Mouse (Mus musculus) heart, adult 9 months (tissue): ENCODE results near the gene Rnf19b.

Experiments used
- DNase-seq, 2 experiments: peaks; one replicate each; pipeline ENCODE4 v3.0.0; 2022; ENCODE audit warnings: low spot score in 2 of 2

Rnf19b gene

DNA sequence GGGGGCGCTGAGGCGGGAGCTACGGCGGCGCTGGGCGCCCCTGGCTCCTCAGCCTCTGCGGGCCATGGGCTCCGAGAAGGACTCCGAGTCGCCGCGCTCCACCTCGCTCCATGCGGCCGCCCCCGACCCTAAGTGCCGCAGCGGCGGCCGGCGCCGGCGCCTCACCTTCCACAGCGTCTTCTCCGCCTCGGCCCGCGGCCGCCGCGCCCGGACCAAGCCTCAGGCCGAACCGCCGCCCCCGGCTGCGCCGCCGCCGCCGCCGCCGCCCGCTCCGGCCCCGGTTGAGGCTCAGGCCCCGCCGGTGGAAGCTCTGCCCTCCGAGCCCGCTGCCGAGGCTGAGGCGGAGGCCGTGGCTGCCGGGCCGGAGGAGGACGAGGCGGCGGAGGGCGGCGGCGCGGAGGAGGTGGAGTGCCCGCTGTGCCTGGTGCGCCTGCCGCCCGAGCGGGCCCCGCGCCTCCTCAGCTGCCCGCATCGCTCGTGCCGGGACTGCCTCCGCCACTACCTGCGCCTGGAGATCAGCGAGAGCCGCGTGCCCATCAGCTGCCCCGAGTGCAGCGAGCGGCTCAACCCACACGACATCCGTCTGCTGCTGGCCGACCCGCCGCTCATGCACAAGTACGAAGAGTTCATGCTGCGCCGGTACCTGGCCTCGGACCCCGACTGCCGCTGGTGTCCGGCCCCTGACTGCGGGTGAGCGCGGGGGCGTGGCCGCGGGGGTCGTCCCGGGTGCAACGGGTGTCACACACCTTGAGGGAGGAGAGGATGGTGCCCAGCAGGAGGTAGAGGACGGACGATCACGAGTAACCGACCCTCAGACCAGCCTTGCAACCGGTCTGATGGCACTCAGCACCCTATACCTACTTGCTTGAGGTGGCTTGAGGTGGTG lies at the start of gene Rnf19b:
Gene Rnf19b, plus strand, starts transcription at position 65 of the 886 bp plus-strand sequence.
- DNase-seq: peak; percentile 30 to 34

DNA sequence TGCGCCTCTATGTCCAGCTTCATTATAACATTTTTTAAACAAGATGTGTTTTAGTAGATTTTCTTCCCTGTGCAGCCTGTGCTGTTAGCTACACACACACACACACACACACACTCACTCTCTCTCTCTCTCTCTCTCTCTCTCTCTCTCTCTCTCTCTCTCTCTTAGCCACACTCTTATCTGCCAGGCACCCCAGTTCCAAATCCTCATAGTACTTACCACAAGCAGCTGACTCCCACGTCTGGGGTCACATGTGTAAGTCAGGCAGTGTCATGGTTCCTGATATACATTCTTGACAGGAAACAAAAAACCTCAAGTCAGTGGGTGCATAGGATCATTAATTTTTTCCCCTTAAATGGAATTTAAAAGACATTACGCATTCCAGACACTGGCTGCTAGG lies 49.4 kb upstream of the Rnf19b start:
- no peak for DNase-seq

DNA sequence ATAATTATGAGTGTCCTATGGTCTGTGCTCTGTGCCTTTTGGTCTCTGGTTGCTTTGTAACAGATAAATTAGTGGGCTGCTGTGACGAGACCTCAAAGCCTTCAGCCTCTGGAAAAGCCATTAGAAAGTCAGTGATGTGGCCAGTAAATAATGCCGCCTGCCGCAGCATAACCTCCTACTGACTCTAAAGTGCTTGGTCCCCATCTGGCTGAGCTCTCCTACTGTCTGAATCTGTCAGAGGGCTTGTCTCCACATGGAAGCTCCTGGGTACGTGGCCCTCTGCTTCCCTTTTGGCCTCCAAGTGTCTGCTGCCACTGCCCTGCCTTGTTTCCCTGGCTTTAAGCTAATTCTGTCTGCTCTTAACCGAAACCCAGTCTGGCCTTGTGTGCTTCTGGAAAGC lies 48.5 kb upstream of the Rnf19b start:
- no peak for DNase-seq

DNA sequence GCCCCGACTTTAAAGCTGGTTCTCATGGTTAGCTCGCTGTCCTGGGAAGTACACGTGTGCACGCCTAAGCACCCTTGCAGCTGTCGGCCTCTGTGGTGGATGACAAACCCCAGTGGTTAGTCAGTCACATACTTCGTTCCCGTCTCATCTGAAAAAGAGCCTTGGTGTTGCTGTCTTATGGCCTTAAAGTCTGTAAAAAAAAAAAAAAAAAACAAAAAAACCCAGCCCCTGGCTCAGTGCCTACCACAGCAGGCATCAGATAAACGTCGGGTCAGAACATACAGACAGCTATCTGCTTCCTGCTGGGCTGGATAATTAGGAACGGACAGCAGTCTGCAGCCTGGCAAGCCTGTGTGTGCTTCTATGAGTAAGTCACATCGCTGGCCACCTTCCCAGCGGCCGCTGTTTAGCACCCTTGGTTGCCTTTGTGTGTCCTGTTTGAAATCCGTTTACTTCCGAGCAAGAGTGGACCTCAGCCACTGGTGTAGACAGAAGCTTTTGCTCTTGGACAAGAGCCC lies 46.4 kb upstream of the Rnf19b start:
- peak; percentile 49 to 66 for DNase-seq

DNA sequence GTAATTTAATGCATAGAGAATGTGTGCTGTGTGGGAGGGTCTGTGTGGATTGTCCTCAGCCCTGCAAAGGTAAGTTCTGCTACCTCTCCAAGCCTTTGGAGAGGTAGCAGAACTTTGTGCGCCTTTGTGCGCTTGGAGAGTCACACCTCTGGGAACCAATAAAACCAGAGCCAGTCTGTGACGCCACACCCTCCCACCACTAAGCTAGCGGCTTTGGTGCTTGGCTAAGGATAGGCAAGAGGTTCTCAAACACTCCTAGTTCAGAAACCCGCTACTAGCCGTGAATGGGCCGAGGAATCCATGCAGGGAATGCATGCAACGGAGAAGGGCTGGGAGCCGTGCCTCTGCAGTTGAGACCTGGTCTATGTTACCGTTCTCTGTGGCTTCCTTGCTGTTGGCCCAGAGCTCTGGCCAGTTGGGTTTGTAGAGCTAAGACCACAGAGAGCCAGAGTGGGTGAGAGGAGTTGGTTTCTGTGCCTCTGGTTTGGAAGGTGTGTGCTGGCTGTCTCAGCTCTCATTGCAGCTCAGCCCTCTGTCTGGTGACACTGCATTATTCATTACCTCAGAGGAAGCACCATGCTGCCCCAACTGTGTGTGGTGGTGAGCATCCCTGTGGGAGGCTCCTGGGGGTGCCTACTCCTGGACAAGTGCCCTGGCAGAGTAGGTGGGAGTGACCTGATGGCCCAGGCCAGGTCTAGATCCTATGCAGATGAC lies 44.8 kb upstream of the Rnf19b start:
- no peak for DNase-seq

DNA sequence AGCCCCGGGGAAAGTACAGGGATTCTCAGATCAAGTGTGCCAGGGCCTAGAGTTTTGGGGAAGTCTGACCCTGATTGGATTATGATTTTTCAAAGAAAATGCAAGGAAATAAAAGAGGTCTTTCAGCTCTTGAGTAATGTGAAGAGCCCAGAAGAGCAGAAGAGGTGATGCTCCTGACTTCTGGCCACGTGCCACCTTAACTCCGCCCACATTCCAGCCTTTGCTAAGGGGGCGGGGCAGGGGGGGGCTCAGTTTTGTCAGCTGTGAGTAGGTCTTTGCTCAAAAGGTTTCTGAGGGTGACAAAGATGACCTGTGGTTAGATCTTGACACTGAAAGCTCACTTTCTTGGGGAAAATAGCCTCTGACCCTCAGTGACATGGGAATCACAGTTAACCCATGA lies 41.7 kb upstream of the Rnf19b start:
- no peak for DNase-seq

DNA sequence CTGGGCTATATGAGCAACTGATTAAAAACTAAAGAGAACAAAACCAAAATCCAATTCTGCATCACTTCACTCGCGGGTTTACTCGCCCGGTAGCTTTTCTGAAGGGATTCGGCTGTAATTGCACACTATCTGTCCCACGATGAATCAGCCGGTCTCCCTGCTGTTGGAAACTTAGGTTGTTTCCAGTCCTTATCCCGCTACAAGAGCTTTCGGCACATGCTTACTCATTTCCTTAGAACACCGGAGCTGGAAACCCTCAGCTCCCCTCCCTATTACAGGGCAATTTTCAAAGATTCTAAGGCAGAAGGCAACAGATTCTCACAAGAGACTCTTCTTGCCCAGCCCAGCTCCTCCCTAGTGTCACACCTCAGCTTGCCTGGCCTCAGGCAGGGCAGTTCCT lies 40.9 kb upstream of the Rnf19b start:
- no peak for DNase-seq

DNA sequence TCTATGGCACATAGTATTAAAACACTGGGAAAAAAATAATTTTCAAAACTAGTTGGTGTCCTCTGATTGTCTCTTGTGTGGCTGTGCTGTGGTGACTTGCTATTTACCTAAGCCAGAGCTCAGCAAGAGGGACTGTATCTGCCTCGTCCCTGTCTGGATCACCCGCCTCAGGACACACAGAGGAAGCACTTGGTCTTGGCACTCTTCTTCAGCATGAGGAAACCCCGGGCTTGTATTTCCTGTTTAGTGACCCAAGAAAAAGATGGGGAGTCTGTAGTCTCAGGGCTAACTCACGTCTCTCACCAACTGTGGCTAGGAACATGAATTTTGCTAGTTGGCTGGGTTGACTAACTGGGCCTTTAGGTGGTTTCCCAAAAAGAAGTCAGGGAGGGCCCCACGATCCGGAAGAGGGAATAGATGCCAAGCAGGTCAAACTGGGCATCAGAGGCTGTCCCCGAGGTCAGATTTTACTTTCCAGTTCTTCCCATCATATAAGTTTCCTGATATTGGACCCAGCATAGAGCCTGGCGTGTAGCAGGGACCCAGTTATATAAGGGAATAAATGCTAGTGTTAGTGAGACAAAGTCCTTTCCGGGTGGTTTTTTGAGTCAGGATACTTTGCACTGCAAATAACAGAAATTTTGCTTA lies 39.2 kb upstream of the Rnf19b start:
- no peak for DNase-seq

DNA sequence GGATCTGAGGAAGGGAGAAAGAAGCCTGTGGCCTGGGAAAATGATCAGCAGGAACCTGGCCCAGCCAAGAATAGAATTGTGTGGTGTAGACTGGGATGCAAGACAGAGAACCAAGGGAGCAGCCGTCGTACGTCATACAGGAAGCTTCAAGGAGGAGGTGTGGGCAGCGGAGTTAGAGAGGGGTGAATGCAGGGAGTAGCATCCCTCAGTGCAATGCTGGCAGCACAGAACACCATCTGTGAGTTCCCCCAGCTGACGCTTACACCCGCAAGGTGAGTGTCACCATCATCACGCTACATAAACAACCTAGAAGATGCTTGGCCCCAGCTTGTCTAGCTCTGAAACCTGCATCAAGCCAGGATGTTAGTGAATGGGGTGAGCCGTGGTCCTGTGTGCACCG lies 38.3 kb upstream of the Rnf19b start:
- DNase-seq: no peak

DNA sequence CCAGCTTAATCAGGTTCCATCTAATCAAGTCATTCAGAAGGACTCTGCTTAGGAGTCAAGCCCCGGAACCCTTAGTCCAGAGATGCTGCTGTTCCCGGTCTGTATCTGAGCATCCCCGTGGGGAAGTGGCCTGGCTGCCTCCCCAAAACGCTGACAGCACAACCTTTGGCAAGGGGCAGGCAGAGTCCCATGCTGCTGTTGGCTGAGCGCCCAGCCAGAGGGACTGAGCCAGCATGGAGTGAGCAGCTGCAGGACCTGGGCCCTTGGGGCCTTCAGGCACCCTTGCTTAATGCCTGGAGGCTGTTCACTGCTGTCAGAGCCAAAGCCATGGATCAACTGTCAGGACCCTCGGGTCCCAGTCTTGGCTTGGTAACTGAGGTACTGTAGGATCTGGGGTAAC lies 37.6 kb upstream of the Rnf19b start:
- DNase-seq: peak; percentile 93 to 94

DNA sequence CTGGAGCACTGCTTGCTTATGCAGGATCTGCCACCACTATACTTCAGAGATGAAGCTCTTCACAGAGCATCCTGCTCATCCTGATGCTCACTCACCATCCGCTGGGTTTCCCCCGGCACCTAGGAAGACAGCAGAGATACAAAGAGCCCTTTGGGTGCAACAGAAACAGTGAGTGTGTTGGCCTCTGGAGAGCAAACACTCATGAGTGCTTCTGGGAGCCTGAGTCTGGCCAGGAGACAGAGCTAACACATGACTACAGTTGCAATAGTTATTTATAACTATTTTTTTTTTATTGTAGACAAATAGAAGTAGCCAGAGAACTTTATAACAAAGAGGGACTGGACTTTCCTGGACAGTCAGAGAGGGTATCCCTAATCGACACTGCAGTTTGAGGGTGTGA lies 36.6 kb upstream of the Rnf19b start:
- DNase-seq: peak in 1 of 2 experiments; percentile 50

DNA sequence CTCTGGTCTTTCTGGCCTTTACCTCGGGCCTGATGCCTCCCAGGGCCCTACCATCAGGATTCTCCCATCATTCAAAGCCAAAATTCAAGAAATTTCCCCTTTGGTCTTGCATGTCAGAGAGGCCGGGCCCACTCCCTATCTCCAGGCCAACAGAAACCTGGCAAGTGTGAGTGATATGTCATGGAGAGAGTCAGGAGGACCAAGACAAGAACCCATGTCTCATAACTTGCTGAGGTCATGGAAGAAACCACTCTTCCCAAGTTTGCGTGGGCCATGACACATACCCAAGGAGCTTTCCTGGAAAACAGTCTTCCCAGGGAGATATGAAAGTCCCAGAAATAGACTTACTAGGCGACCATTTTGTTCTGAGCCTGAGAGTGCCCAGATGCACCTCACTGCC lies 36.2 kb upstream of the Rnf19b start:
- DNase-seq: peak in 1 of 2 experiments; percentile 39

DNA sequence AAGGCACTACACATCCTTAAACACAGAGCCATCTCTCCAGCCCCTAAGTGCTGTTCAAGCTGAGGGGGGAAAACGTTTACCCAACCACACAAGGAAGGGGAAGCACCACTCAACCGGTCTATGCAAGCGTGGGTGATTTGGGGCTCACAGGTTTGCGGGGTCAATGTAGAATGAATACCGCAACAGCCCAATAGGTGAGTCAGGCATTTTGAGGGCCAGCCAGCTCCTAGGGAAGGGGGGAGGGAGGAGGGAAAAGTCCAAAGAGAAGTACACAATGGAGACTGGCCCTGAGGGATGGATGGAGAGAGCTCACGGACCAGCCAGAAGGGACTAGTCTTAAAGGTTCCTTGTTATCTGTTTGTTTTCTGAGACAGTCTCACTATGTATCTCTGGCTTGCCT lies 34.2 kb upstream of the Rnf19b start:
- DNase-seq: no peak

DNA sequence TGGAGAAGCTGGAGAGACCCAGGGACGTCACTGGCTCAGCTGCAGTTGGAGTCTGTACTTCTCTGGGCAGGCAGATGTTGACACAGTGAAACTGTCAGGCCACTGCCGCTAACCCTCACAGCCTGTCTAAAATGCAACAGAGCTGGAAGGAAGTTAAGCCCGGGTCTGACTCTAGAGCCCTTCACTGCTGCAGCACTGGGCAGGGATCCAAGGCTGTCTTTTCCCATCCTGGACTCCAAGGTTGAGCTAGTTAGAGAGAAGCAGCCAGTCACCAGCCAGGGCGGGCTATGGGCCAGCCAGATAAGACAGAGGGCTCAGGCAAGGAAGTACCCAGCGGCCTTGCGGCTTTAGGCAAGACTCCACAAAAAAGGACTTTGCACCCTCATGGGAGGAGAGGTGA lies 33.3 kb upstream of the Rnf19b start:
- DNase-seq: peak; percentile 83 to 87

DNA sequence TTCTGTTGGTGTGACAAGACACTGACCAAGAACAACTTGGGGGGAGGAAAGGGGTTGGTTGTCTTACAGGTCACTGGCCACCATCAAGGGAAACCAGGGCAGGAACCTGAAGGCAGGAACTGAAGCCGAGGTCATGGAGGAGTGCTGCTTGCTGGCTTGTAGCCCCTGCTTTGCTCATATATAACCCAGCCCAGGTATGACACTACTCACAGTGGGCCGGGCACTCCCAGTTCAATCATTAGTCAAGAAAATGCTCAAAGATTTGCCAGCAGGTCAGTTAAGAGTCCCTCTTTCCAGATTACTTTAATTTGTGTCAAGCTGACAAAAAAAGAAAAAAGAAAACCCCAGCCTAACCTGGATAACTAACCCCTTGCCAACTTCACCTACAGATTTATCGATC lies 32.4 kb upstream of the Rnf19b start:
- DNase-seq: no peak

DNA sequence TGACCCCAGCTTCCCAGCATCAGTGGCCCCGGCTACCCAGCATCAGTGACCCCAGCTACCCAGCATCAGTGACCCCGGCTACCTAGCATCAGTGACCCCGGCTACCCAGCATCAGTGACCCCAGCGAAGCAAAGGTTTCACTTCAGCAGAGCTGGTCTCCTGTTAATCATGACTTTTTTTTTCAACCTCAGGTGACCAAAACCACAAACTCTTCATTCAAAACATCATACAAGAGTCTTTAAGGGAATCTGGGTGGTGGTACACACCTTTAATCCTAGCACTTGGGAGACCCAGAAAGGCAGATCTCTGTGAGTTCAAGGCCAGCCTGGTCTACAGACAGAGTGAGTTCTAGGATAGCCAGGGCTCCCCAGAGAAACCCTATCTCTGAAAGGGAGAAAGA lies 27.3 kb upstream of the Rnf19b start:
- DNase-seq: no peak

DNA sequence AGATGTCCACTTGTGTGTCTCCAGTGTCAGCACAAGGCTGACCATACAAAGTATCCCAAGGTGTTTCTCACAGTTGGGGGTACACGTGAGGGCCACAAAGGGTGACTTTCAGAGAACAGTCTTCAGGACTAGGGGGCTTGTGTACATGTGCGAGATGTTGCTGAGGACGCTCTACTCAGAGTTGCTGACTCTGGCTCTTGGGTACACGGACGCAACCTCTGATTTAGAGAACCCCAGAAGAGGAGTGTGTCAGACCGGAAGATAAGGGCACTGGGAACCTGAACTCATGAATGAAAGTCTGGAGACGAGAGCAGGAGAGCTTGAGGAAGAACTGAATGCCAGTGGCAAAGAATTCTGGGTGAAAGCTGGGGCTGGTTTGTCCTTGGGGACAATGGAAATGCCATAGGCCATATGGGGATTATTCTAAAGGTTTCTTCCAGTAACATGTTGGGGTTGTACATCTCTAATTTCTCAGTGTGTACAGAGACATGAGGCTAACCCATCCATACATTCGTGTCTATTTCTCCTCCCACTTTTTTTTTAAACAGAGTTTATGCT lies 26.6 kb upstream of the Rnf19b start:
- DNase-seq: no peak

DNA sequence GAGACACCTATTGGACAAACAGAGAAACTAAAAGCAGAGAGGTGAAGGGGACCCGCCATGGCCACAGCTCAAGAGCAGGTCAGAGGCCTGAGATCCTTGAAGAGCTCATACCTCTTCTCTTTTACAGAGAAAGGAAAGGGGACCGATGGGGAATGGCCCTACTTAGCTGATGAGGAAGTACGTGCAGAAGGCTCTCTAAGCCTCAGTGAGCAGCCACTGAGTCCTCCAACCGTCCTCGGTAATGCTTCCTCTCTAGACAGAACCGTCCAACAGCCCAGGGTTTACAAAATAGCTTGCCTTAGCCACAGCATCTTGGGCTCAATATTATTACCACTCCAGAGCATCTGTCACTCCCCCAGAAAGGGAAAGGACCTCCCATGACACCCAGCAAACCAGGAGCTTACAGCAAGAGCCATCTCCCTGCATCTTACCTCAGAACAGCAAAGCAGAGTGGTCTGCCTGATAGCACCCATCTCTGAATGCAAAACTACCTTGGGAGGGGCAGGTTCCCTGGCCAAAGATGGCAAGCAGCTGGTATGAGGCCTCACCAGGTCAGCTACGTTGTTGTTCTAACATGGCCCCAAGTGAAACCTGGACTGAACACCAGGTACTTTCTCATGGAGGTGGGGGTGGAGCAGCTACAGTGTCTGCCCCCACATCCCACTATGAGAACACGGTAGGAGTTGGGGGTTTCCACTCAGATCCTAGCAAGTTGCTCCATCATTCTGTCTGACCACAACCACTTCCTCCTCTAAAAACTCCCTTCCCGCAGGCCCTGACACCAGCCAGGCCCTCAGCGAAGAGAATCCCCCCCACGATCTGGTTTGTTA lies 25.7 kb upstream of the Rnf19b start:
- no peak for DNase-seq

DNA sequence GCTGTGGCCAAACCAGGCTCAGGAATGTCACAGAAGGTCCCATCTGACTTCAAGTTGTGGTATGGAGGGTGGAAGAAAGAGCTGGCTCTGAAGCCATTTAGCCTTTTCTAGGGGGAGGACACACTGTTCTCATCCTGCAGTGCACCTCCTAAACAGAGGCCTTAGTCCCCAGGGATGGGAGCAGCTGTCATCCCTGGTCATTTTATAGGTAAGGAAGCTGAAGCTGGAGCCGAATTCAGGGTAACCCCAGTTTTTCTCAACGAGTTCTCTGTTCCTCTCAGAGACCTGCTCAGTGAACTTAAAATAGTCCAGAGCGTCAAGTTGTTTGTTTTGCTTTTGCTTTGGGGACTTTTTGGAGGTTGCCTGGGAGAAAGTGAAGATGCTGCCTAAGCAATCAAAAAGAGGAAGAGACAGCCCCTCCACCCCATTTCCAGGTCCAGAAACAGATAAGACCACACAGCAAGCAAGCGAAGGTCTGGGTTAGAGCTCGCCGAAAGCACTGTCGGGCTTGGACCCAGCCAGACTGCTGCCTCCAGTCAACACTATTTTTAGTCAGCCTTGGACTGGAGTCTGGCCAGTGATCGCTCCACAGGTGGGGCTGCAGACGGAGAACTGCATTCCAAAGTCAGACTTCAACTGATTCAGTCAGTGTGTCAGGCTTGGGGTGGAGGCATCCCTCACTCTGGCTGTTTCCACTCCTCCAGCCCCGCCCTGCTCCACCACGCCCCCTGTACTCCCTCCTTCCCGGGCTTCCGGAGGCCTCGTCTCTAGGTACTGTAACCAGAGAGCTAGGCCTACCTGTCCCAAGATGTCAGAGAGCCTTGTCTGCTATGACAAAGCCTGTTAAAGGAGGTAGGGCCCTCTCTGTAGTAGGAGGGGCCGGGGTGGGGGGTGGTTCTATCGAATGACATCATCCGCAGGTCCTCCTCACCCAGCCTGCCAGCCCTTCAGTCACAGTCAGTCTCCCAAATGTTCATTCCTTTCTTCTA lies 24.8 kb upstream of the Rnf19b start:
- peak; percentile 56 to 65 for DNase-seq

DNA sequence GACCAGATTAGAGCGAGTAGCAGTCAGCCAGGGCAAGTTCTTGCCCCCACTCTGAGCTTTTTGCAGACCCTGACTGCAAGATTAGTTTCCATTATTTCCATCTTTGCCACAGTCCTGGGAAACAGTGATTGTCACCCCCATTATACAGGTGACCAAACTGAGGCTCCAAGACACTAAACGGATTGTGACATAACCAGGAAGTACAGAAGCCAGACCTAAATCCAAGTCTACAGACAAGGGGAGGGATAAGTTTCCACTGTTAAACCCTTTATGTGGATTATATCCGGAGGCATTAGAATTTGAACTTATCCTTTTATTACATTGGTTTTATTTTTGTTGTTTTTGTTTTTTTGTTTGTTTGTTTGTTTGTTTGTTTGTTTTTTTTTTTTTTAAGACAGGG lies 23.8 kb upstream of the Rnf19b start:
- no peak for DNase-seq
